Comparison of ENCODE assay signal across 8 mouse cellular contexts in genomic region chr11:78347070-78347754, GRCm38 (mm10). TPM values are rescaled to one million over a fixed set of nuclear protein-coding genes. Genes with fewer than 3 reads are reported as not detected.
DNase-seq lines count a peak whose midpoint lies in the region; ATAC-seq and TF ChIP-seq lines count a peak whose summit lies in the region.
"Had no signal": no experiment of that assay in that cellular context is flagged by ENCODE, and none has a peak within 500 bp of the region (broad histone marks: within the 10 kb centered on the region; RNA-seq: fewer than 3 reads in every experiment).

No protein-coding gene starts in this region.

- no peak overlapping the region for H3K4me3 ChIP-seq in lung, embryonic 14.5 days (ENCODE audit: low read depth, low read length)
- no peak overlapping the region for H3K4me3 ChIP-seq in small intestine, adult 2 months (ENCODE audit: low read depth, low read length)
- H3K4me3 ChIP-seq: hindbrain, embryonic 15.5 days had no signal

- TF ChIP-seq POLR2A in small intestine, adult 2 months (IDR thresholded peaks at IDR 0.05; ENCODE audit: low read depth, low read length) = no peak

- no peak overlapping the region for H3K9ac ChIP-seq in lung, embryonic 14.5 days
- H3K9ac ChIP-seq: hindbrain, embryonic 15.5 days had no signal

- no peaks in the 10 kb centered on the region for H3K27me3 ChIP-seq in lung, embryonic 14.5 days (ENCODE audit: insufficient read depth, low read length)
- H3K27me3 ChIP-seq in small intestine, adult 2 months (ENCODE audit: control insufficient read depth, insufficient read depth, low read length) = no peaks in the 10 kb centered on the region; the same call in 1 of the 2 replicates
- H3K27me3 ChIP-seq: hindbrain, embryonic 15.5 days had no signal

- WGBS in lung, embryonic 14.5 days = 86% methylated on average over 10 of the region's 10 CpGs
- 94% methylated on average over 10 of the region's 10 CpGs for WGBS in small intestine, adult 2 months

- no peak for ATAC-seq in lung, embryonic 14.5 days (ENCODE audit: insufficient read depth)

- DNase-seq in ovary, postnatal 36 days (ENCODE audit: low spot score) = peak; percentile 63
- DNase-seq in ovary, postnatal 10 days (ENCODE audit: low spot score) = no peak
- DNase-seq in adrenal gland, adult 2 months = peak; percentile 65
- peak; percentile 94 for DNase-seq in embryo, embryonic 10 days (ENCODE audit: low spot score)
- peak; percentile 80 for DNase-seq in kidney, adult 9 months
- peak; percentile 92 for DNase-seq in lung, embryonic 14.5 days

- TF ChIP-seq CTCF in lung, embryonic 14.5 days (IDR thresholded peaks at IDR 0.05; ENCODE audit: low read depth) = peak; percentile 91
- peak; percentile 71; the same call in 1 of the 2 replicates for TF ChIP-seq CTCF in small intestine, adult 2 months (IDR thresholded peaks at IDR 0.05; ENCODE audit: extremely low read depth, insufficient read length, insufficient replicate concordance, low read depth, low read length)

- no peak overlapping the region for H3K27ac ChIP-seq in lung, embryonic 14.5 days (ENCODE audit: low read depth)
- H3K27ac ChIP-seq in small intestine, adult 2 months (ENCODE audit: insufficient read depth, low read depth, low read length) = no peak overlapping the region
- H3K27ac ChIP-seq: hindbrain, embryonic 15.5 days had no signal

- no peaks in the 10 kb centered on the region for H3K9me3 ChIP-seq in lung, embryonic 14.5 days (ENCODE audit: low read depth, low read length)
- H3K9me3 ChIP-seq: hindbrain, embryonic 15.5 days had no signal

- H3K4me2 ChIP-seq in lung, embryonic 14.5 days = no peak overlapping the region
- H3K4me2 ChIP-seq: hindbrain, embryonic 15.5 days had no signal

- peaks cover 19% of the 10 kb centered on the region; the same call in 1 of the 2 replicates for H3K4me1 ChIP-seq in lung, embryonic 14.5 days (ENCODE audit: insufficient read depth)
- H3K4me1 ChIP-seq in small intestine, adult 2 months (ENCODE audit: control insufficient read depth, insufficient read depth, insufficient read length, low read length) = peaks cover 25% of the 10 kb centered on the region

- H3K36me3 ChIP-seq in lung, embryonic 14.5 days (ENCODE audit: insufficient read depth) = peaks cover 13% of the 10 kb centered on the region
- no peaks in the 10 kb centered on the region for H3K36me3 ChIP-seq in small intestine, adult 2 months (ENCODE audit: control insufficient read depth, insufficient read depth, low read length)

RNA-seq across cellular contexts. Expression of gene Unc119, which starts 3.9 kb away (rescaled TPM):
- total RNA-seq in adrenal gland, adult 2 months (2021) = 10 to 100 TPM; 35.3 to 44.1 TPM
- 60.4 and 65.4 TPM in 2 replicates for polyA plus RNA-seq in adrenal gland, adult 2 months (2012; rRNA removed)
- polyA plus RNA-seq in lung, embryonic 14.5 days (2014; fragmentation: Nextera tagmentation; extraction: Ambion mirVana) = 36.8 and 43.1 TPM in 2 replicates
- 12.7 and 13.3 TPM in 2 replicates for polyA plus RNA-seq in small intestine, adult 2 months (2012; rRNA removed)

RNA-seq across cellular contexts. Expression of gene Pigs, which starts 19.0 kb away (rescaled TPM):
- total RNA-seq in adrenal gland, adult 2 months (2021) = 10 to 100 TPM; 57.3 to 61.3 TPM
- 161 and 184 TPM in 2 replicates for polyA plus RNA-seq in adrenal gland, adult 2 months (2012; rRNA removed)
- 69.9 and 76.0 TPM in 2 replicates for polyA plus RNA-seq in lung, embryonic 14.5 days (2014; fragmentation: Nextera tagmentation; extraction: Ambion mirVana)
- polyA plus RNA-seq in small intestine, adult 2 months (2012; rRNA removed) = 47.6 and 70.8 TPM in 2 replicates

RNA-seq across cellular contexts. Expression of gene Aldoc, which starts 24.4 kb away (rescaled TPM):
- 10 to 100 TPM; 25.1 to 28.0 TPM for total RNA-seq in adrenal gland, adult 2 months (2021)
- polyA plus RNA-seq in adrenal gland, adult 2 months (2012; rRNA removed) = 15.7 and 26.0 TPM in 2 replicates
- polyA plus RNA-seq in lung, embryonic 14.5 days (2014; fragmentation: Nextera tagmentation; extraction: Ambion mirVana) = 4.4 and 5.0 TPM in 2 replicates
- 8.8 and 11.7 TPM in 2 replicates for polyA plus RNA-seq in small intestine, adult 2 months (2012; rRNA removed)

RNA-seq across cellular contexts. Expression of gene Foxn1, which starts 39.1 kb away (rescaled TPM):
- under 1 TPM; 0.29 to 0.41 TPM for total RNA-seq in adrenal gland, adult 2 months (2021)
- 0.27 and 0.35 TPM in 2 replicates for polyA plus RNA-seq in adrenal gland, adult 2 months (2012; rRNA removed)
- polyA plus RNA-seq in lung, embryonic 14.5 days (2014; fragmentation: Nextera tagmentation; extraction: Ambion mirVana) = not detected in 2 replicates
- 0.06 TPM in 1 of 2 replicates, not detected in the other for polyA plus RNA-seq in small intestine, adult 2 months (2012; rRNA removed)
- polyA plus RNA-seq: hindbrain, embryonic 15.5 days had no signal

RNA-seq across cellular contexts. Expression of gene Spag5, which starts 45.9 kb away (rescaled TPM):
- 1 to 10 TPM; 3.0 to 4.1 TPM for total RNA-seq in adrenal gland, adult 2 months (2021)
- 1.9 and 3.6 TPM in 2 replicates for polyA plus RNA-seq in adrenal gland, adult 2 months (2012; rRNA removed)
- polyA plus RNA-seq in lung, embryonic 14.5 days (2014; fragmentation: Nextera tagmentation; extraction: Ambion mirVana) = 54.2 and 59.8 TPM in 2 replicates
- 5.1 and 7.5 TPM in 2 replicates for polyA plus RNA-seq in small intestine, adult 2 months (2012; rRNA removed)
